Mouse (Mus musculus) CH12F3 (cell line): ENCODE results near the gene Cacng4.

Experiments used
- in situ Hi-C: fragments of 300-500 bp; cut with MboI; formaldehyde crosslinking; loops from 2 replicates; pipeline ENCODE4 v1.14.3; 2020; ENCODE audit warnings: low sequenced_read_pairs

Cacng4 gene

GRCm38 (mm10) chr11:107794547-107795269, at the start of gene Cacng4:
Gene Cacng4 (minus strand): TSS chr11:107794557.
- in situ Hi-C loops = no loop called here

- in situ Hi-C loops = no loop called here
Measured at GRCm38 (mm10) chr11:107833351-107834040, 39.1 kb upstream of the Cacng4 start.

- in situ Hi-C loops = no loop called here
Measured at GRCm38 (mm10) chr11:107817196-107817595, 22.8 kb upstream of the Cacng4 start.

GRCm38 (mm10) chr11:107812941-107813648, 18.7 kb upstream of the Cacng4 start:
- in situ Hi-C loops = no loop called here

GRCm38 (mm10) chr11:107812429-107812828, 18.1 kb upstream of the Cacng4 start:
- in situ Hi-C loops = no loop called here

- in situ Hi-C loops = no loop called here
Measured at GRCm38 (mm10) chr11:107808508-107808907, 14.2 kb upstream of the Cacng4 start.

- in situ Hi-C loops = no loop called here
Measured at GRCm38 (mm10) chr11:107806058-107806457, 11.7 kb upstream of the Cacng4 start.

GRCm38 (mm10) chr11:107801946-107802345, 7.6 kb upstream of the Cacng4 start:
- in situ Hi-C loops = no loop called here

- in situ Hi-C loops = no loop called here
Measured at GRCm38 (mm10) chr11:107799331-107799730, 5.0 kb upstream of the Cacng4 start.

GRCm38 (mm10) chr11:107796346-107796745, 2.0 kb upstream of the Cacng4 start:
- in situ Hi-C loops = no loop called here

- in situ Hi-C loops = no loop called here
Measured at GRCm38 (mm10) chr11:107795384-107796035, 1.2 kb upstream of the Cacng4 start.

GRCm38 (mm10) chr11:107794103-107794493, 259 bp downstream of the Cacng4 start:
- in situ Hi-C loops = no loop called here

GRCm38 (mm10) chr11:107793200-107794102, 906 bp downstream of the Cacng4 start:
- in situ Hi-C loops = no loop called here

GRCm38 (mm10) chr11:107792136-107792535, 2.2 kb downstream of the Cacng4 start:
- in situ Hi-C loops = no loop called here

- in situ Hi-C loops = no loop called here
Measured at GRCm38 (mm10) chr11:107785761-107786160, 8.6 kb downstream of the Cacng4 start.

GRCm38 (mm10) chr11:107785288-107785687, 9.1 kb downstream of the Cacng4 start:
- in situ Hi-C loops = no loop called here

GRCm38 (mm10) chr11:107783861-107784754, 10.2 kb downstream of the Cacng4 start:
- in situ Hi-C loops = no loop called here

- in situ Hi-C loops = no loop called here
Measured at GRCm38 (mm10) chr11:107782591-107782990, 11.8 kb downstream of the Cacng4 start.

- in situ Hi-C loops = no loop called here
Measured at GRCm38 (mm10) chr11:107778859-107779258, 15.5 kb downstream of the Cacng4 start.
